Mouse (Mus musculus): ENCODE measurements around the gene Mdfic. TPM values are rescaled to one million over a fixed set of nuclear protein-coding genes. Genes with fewer than 3 reads are reported as not detected.
A peak's percentile ranks its signal among the peaks of the same experiment; 100 is the strongest.

Gene Mdfic
- polyA plus RNA-seq, 1 experiment = 23.8 TPM

- 48% methylated on average over 2 of the region's 2 CpGs for WGBS
- Histone ChIP-seq H3K4me1 (ENCODE audit: control insufficient read depth, insufficient read depth, low read length) (no peaks in the 10 kb centered on the region; the same call in 1 of the 2 replicates), H3K4me3 (replicated peaks; ENCODE audit: extremely low read depth, low read depth, low read length) (no peak overlapping the region)
- DNase-seq = no peak
- no peak for TF ChIP-seq POLR2A (IDR thresholded peaks at IDR 0.05; ENCODE audit: borderline replicate concordance, extremely low read depth, low read depth, low read length)
- no peak for TF ChIP-seq CTCF (IDR thresholded peaks at IDR 0.05; ENCODE audit: insufficient read depth, low read length)
Observed at GRCm38 (mm10) chr6:15829812-15830211, 109.4 kb downstream of the Mdfic start.

- WGBS = 58% methylated on average over 1 of the region's 1 CpGs
- DNase-seq = no peak
- Histone ChIP-seq H3K4me1 (ENCODE audit: control insufficient read depth, insufficient read depth, low read length) (no peaks in the 10 kb centered on the region; the same call in 1 of the 2 replicates), H3K4me3 (replicated peaks; ENCODE audit: extremely low read depth, low read depth, low read length) (no peak overlapping the region)
- TF ChIP-seq CTCF (IDR thresholded peaks at IDR 0.05; ENCODE audit: insufficient read depth, low read length) (no peak), POLR2A (IDR thresholded peaks at IDR 0.05; ENCODE audit: borderline replicate concordance, extremely low read depth, low read depth, low read length) (no peak)
Observed at GRCm38 (mm10) chr6:15830651-15831050, 110.2 kb downstream of the Mdfic start.

- no peak for TF ChIP-seq CTCF (IDR thresholded peaks at IDR 0.05; ENCODE audit: insufficient read depth, low read length)
- no peak for TF ChIP-seq POLR2A (IDR thresholded peaks at IDR 0.05; ENCODE audit: borderline replicate concordance, extremely low read depth, low read depth, low read length)
- Histone ChIP-seq H3K4me1 (ENCODE audit: control insufficient read depth, insufficient read depth, low read length) (peaks cover 2% of the 10 kb centered on the region; the same call in 1 of the 2 replicates), H3K4me3 (replicated peaks; ENCODE audit: extremely low read depth, low read depth, low read length) (no peak overlapping the region)
- DNase-seq = no peak
- 88% methylated on average over 3 of the region's 3 CpGs for WGBS
Observed at GRCm38 (mm10) chr6:15837695-15838094, 117.2 kb downstream of the Mdfic start.

GRCm38 (mm10) chr6:15839831-15840230 is 119.4 kb downstream of the Mdfic start:
- peaks cover 2% of the 10 kb centered on the region; the same call in 1 of the 2 replicates for H3K4me1 ChIP-seq (ENCODE audit: control insufficient read depth, insufficient read depth, low read length)
- TF ChIP-seq POLR2A (IDR thresholded peaks at IDR 0.05; ENCODE audit: borderline replicate concordance, extremely low read depth, low read depth, low read length) (no peak), CTCF (IDR thresholded peaks at IDR 0.05; ENCODE audit: insufficient read depth, low read length) (no peak)
- no peak overlapping the region for H3K4me3 ChIP-seq (replicated peaks; ENCODE audit: extremely low read depth, low read depth, low read length)
- WGBS = 36% methylated on average over 3 of the region's 3 CpGs
- DNase-seq = peak; percentile 18

- 78% methylated on average over 2 of the region's 2 CpGs for WGBS
- H3K4me3 ChIP-seq (replicated peaks; ENCODE audit: extremely low read depth, low read depth, low read length) = no peak overlapping the region
- H3K4me1 ChIP-seq (ENCODE audit: control insufficient read depth, insufficient read depth, low read length) = peaks cover 2% of the 10 kb centered on the region; the same call in 1 of the 2 replicates
- TF ChIP-seq POLR2A (IDR thresholded peaks at IDR 0.05; ENCODE audit: borderline replicate concordance, extremely low read depth, low read depth, low read length) = no peak
- no peak for TF ChIP-seq CTCF (IDR thresholded peaks at IDR 0.05; ENCODE audit: insufficient read depth, low read length)
- no peak for DNase-seq
Observed at GRCm38 (mm10) chr6:15840429-15840828, 120.0 kb downstream of the Mdfic start.

- no peak for TF ChIP-seq POLR2A (IDR thresholded peaks at IDR 0.05; ENCODE audit: borderline replicate concordance, extremely low read depth, low read depth, low read length)
- TF ChIP-seq CTCF (IDR thresholded peaks at IDR 0.05; ENCODE audit: insufficient read depth, low read length) = no peak
- WGBS = 68% methylated on average over 5 of the region's 5 CpGs
Observed at GRCm38 (mm10) chr6:15841476-15842209, 121.2 kb downstream of the Mdfic start.

GRCm38 (mm10) chr6:15843295-15843694 is 122.8 kb downstream of the Mdfic start:
- TF ChIP-seq POLR2A (IDR thresholded peaks at IDR 0.05; ENCODE audit: borderline replicate concordance, extremely low read depth, low read depth, low read length) (no peak), CTCF (IDR thresholded peaks at IDR 0.05; ENCODE audit: insufficient read depth, low read length) (no peak)
- 91% methylated on average over 3 of the region's 3 CpGs for WGBS
- DNase-seq = no peak
- H3K4me3 ChIP-seq (replicated peaks; ENCODE audit: extremely low read depth, low read depth, low read length) = no peak overlapping the region
- peaks cover 2% of the 10 kb centered on the region; the same call in 1 of the 2 replicates for H3K4me1 ChIP-seq (ENCODE audit: control insufficient read depth, insufficient read depth, low read length)

More at GRCm38 (mm10) chr6:15841476-15842209, 121.2 kb downstream of the Mdfic start:
- no peak for DNase-seq
- Histone ChIP-seq H3K4me1 (ENCODE audit: control insufficient read depth, insufficient read depth, low read length) (peaks cover 2% of the 10 kb centered on the region; the same call in 1 of the 2 replicates), H3K4me3 (replicated peaks; ENCODE audit: extremely low read depth, low read depth, low read length) (no peak overlapping the region)

- Histone ChIP-seq H3K4me1 (ENCODE audit: control insufficient read depth, insufficient read depth, low read length) (no peaks in the 10 kb centered on the region), H3K4me3 (replicated peaks; ENCODE audit: extremely low read depth, low read depth, low read length) (no peak overlapping the region)
- TF ChIP-seq CTCF (IDR thresholded peaks at IDR 0.05; ENCODE audit: insufficient read depth, low read length) = no peak
- WGBS = 53% methylated on average over 2 of the region's 2 CpGs
- no peak for DNase-seq
Observed at GRCm38 (mm10) chr6:15845711-15846342, 125.4 kb downstream of the Mdfic start.

Data from lung, adult 2 months (tissue).